Mouse (Mus musculus) thymus, adult 2 months (tissue): ENCODE results near the gene Lekr1.

Experiments
- CTCF ChIP-seq: fragments of 200-500 bp; IDR thresholded peaks from 2 replicates; pipeline ENCODE4 v1.5.1; 2012; ENCODE audit warnings: mild to moderate bottlenecking, control low read depth, low read length, moderate library complexity, borderline replicate concordance; ENCODE audit not compliant: control insufficient read depth, poor library complexity, insufficient read depth; ENCODE audit errors: extremely low read depth
- POLR2A ChIP-seq: fragments of 200-500 bp; IDR thresholded peaks from 2 replicates; pipeline ENCODE4 v1.6.1; 2012; ENCODE audit warnings: mild to moderate bottlenecking, low read length, control low read depth, moderate library complexity; ENCODE audit not compliant: control insufficient read depth, poor library complexity, insufficient read depth; ENCODE audit errors: extremely low read depth

DNA sequence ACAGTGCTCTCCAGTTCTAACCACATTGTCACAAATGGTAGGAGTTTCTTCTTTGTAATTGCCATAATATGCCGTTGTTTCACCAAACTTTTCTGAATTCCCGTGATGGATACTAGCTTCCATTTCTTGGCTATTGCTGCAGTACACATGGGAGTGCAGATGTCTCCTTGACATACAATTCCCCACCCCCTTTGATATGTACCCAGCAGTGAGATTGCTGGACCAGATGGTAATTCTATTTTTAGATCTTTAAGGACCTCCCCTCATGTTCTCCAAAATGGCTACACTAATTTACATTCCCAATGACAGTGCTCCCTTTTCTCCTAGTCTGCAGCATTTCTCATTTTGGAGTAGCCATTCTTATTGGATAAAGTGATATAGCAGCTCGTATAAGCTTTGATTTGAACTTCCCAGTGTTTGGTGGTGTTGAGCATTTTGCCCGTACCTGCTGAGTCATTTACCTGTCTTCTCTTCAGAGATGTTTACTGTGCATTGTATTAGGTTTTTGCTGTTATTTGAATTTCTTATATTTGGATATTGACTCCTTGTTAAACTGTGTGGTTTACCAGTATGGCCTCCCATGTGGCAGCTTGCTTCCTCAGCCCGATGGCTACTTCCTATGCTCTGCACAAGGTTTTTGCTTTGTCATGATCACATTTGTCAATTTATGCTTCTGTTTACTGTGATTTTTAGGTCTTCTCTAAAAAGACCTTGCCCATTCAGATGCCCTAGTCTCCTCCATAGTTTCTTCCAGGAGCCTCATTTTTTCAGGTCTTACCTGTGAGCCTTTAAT is 131.5 kb downstream of the Lekr1 start:
- no peak for TF ChIP-seq CTCF
- no peak for TF ChIP-seq POLR2A
